Mouse (Mus musculus): Measurements from ENCODE around the gene Fam222b. TPM values are rescaled to one million over a fixed set of nuclear protein-coding genes. Genes with fewer than 3 reads are reported as not detected.

Gene Fam222b
- polyA plus RNA-seq, 1 experiment from 2014 or later: 21.8 TPM

DNA sequence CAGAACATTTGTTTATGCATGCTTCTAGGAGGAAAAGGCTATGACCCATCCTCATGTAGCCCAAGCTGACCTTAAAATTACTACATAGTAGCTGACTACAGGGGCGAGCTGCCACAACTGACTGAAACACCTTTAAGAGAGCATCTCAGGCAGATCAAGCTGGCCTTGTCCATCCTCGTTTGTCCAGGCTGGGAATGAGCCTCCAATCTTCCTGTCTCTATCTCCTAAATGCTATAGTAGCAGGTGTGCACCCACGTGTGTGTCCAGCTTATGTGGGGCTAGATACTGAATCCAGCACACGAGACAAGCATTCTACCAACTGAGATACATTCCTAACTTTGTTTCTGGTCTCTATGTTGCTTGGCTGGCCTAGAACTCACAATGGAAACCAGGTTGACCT is 19.8 kb upstream of the Fam222b start:
- H3K27me3 ChIP-seq (ENCODE audit: control insufficient read depth, insufficient read depth, low read length): no peaks in the 10 kb centered on the region
- H3K27ac ChIP-seq (replicated peaks; ENCODE audit: low read depth, low read length): no peak overlapping the region
- no peak for DNase-seq (ENCODE audit: low spot score)
- no peak for ATAC-seq (ENCODE audit: insufficient number of reproducible peaks, low FRiP score, low TSS enrichment, low read depth)
- no peak overlapping the region for H3K4me3 ChIP-seq (ENCODE audit: low read depth, low read length)
- no peaks in the 10 kb centered on the region for H3K9me3 ChIP-seq (ENCODE audit: control insufficient read depth, low read length)
- no peak overlapping the region for H3K9ac ChIP-seq (ENCODE audit: low read length)
- no peak overlapping the region for H3K4me2 ChIP-seq (ENCODE audit: low read depth, severe bottlenecking)
- WGBS: 81% methylated on average over 4 of the region's 4 CpGs
- peaks cover 13% of the 10 kb centered on the region; the same call in 1 of the 2 replicates for H3K36me3 ChIP-seq (ENCODE audit: control insufficient read depth, insufficient read depth, low read length)
- H3K4me1 ChIP-seq (ENCODE audit: control insufficient read depth, insufficient read depth, low read length): no peaks in the 10 kb centered on the region

DNA sequence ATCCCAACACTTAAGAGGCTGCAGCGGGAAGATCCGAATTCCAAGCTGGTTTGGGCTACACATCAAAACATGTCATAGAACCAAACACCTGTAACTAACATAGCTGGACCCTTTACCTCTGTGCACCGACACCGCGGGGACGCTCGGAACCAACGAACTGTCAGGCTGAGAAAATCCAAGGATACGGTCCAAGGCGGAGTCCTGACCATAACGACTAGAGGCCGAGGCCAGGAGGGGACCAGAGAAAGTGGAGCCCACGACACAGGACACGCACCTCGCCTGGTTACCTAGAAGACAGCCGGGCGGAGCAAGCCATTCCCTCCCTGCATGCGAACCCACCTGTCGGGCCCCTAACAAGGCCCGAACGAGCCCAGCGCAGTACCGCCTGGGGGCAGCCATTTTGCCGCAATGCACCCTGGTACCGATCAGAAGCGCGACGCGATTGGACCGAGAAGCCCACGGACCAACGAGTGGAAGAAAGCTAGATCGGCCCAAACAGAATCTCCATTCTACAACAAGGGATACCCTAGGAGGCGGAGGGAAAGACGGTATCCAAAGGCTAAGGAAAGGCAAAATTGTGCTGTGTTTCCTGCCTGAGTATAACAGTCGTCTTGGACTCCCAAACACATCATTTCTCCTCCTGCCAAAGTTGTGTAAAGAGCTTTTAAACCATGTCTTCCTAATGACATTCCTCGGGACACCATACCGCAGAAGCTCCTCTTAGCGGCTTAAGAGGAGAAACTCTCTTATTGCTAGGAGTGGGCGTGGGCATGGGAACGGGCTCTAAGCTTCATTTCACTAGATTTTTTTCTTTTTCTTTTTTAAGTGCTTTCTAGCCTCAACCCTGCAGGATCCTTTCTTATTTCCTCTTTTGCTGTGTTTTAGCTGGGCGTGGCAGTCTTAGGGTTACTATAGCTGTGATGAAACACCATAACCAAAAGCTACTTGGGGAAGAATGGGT is 14.2 kb upstream of the Fam222b start, which contains the start of gene Eral1:
Gene Eral1, minus strand, starts transcription at position 423 of the 961 bp plus-strand sequence.
- H3K9ac ChIP-seq (ENCODE audit: low read length): peak within 1 kb of the TSS; percentile 78
- peak; percentile 80; the same call in 1 of the 2 replicates for ATAC-seq (ENCODE audit: insufficient number of reproducible peaks, low FRiP score, low TSS enrichment, low read depth)
- H3K9me3 ChIP-seq (ENCODE audit: control insufficient read depth, low read length): no peaks in the 10 kb centered on the region
- DNase-seq (ENCODE audit: low spot score): peak; percentile 87
- H3K36me3 ChIP-seq (ENCODE audit: control insufficient read depth, insufficient read depth, low read length): peaks cover 4% of the 10 kb centered on the region; the same call in 1 of the 2 replicates
- no peaks in the 10 kb centered on the region for H3K27me3 ChIP-seq (ENCODE audit: control insufficient read depth, insufficient read depth, low read length)
- peak within 1 kb of the TSS; percentile 50 for H3K4me2 ChIP-seq (ENCODE audit: low read depth, severe bottlenecking)
- H3K4me1 ChIP-seq (ENCODE audit: control insufficient read depth, insufficient read depth, low read length): no peaks in the 10 kb centered on the region
- no peak within 1 kb of the TSS for H3K27ac ChIP-seq (replicated peaks; ENCODE audit: low read depth, low read length)
- WGBS: 2% methylated on average over 42 of the region's 42 CpGs
- H3K4me3 ChIP-seq (ENCODE audit: low read depth, low read length): peak within 1 kb of the TSS; percentile 81

DNA sequence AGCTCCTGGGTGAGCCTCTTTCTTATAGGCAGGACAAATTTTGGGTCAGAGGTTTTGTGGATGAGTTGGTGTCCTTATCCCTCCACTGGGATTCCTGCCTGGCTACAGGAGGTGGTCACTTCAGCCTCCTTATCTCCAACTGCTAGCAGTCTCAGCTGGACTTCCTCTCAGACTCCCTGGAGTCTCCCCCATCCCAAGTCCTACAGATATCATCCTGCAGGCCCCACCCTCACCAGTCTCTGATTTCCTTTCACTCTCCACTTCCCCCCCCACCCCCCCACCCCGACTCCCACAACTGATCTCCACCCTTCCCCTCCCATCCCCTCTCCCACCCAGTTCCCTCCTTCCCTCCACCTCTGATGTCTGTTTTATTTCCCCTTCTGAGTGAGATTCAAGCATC is 10.9 kb upstream of the Fam222b start:
- Histone ChIP-seq H3K27me3 (ENCODE audit: control insufficient read depth, insufficient read depth, low read length) (no peaks in the 10 kb centered on the region), H3K9ac (ENCODE audit: low read length) (no peak overlapping the region), H3K36me3 (ENCODE audit: control insufficient read depth, insufficient read depth, low read length) (no peaks in the 10 kb centered on the region), H3K4me2 (ENCODE audit: low read depth, severe bottlenecking) (no peak overlapping the region), H3K9me3 (ENCODE audit: control insufficient read depth, low read length) (no peaks in the 10 kb centered on the region), H3K4me1 (ENCODE audit: control insufficient read depth, insufficient read depth, low read length) (no peaks in the 10 kb centered on the region), H3K4me3 (ENCODE audit: low read depth, low read length) (no peak overlapping the region), H3K27ac (replicated peaks; ENCODE audit: low read depth, low read length) (no peak overlapping the region)
- WGBS: 36% methylated on average over 1 of the region's 1 CpGs
- ATAC-seq (ENCODE audit: insufficient number of reproducible peaks, low FRiP score, low TSS enrichment, low read depth): no peak
- no peak for DNase-seq (ENCODE audit: low spot score)

DNA sequence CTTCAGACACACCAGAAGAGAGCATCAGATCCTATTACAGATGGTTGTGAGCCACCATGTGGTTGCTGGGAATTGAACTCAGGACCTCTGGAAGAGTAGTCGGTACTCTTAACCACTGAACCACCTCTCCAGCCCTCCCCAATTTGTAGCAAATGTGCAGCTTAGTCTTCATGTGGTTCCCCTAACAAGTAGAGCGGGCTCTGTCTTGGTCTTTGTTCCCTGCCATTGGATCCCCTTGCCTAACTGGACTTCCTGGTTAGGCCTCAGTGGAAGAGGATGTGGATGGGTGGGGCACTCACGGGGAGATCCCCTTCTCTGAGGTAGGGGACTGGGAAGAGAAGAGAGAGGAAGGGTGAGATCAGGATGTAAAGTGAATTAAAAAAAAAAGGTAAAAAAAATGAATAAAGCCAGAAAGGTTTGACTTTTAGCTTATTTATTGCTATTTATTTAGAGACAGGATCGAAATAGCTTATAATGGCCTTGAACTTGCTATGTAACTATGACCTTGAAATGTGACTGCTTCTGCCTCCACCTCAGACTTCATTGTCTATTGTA is 7.5 kb upstream of the Fam222b start:
- H3K4me3 ChIP-seq (ENCODE audit: low read depth, low read length): no peak overlapping the region
- H3K27ac ChIP-seq (replicated peaks; ENCODE audit: low read depth, low read length): no peak overlapping the region
- ATAC-seq (ENCODE audit: insufficient number of reproducible peaks, low FRiP score, low TSS enrichment, low read depth) (no peak), DNase-seq (ENCODE audit: low spot score) (no peak)
- no peaks in the 10 kb centered on the region for H3K27me3 ChIP-seq (ENCODE audit: control insufficient read depth, insufficient read depth, low read length)
- no peaks in the 10 kb centered on the region for H3K36me3 ChIP-seq (ENCODE audit: control insufficient read depth, insufficient read depth, low read length)
- no peaks in the 10 kb centered on the region for H3K4me1 ChIP-seq (ENCODE audit: control insufficient read depth, insufficient read depth, low read length)
- no peak overlapping the region for H3K4me2 ChIP-seq (ENCODE audit: low read depth, severe bottlenecking)
- WGBS: 79% methylated on average over 4 of the region's 4 CpGs
- H3K9ac ChIP-seq (ENCODE audit: low read length): no peak overlapping the region
- H3K9me3 ChIP-seq (ENCODE audit: control insufficient read depth, low read length): no peaks in the 10 kb centered on the region

DNA sequence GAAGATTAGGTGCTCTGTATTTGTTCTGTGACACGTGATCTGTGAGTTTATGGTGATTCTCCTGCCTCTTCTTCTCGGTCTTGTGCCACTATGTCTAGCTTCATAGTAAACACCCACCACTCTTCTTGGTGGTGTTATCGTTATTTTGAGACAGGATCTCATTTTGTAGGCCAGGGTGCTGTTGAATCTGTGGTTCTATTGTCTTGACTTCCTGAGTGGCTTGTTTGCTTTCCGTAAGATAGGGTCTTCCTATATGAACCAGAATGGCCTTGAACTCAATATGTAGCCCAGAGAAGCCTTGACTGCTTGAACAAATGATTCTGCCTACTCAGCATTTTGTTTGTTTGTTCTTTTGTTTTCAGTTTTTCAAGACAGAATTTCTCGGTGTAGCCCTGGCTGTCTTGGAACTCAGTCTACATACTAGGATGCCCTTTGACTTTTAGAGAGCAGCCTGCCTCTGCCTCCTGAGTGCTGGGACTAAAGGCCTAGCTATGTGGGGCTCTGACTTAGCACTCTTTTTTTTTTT is 6.6 kb upstream of the Fam222b start:
- no peak overlapping the region for H3K27ac ChIP-seq (replicated peaks; ENCODE audit: low read depth, low read length)
- DNase-seq (ENCODE audit: low spot score) (no peak), ATAC-seq (ENCODE audit: insufficient number of reproducible peaks, low FRiP score, low TSS enrichment, low read depth) (no peak)
- no peak overlapping the region for H3K4me3 ChIP-seq (ENCODE audit: low read depth, low read length)
- no peaks in the 10 kb centered on the region for H3K4me1 ChIP-seq (ENCODE audit: control insufficient read depth, insufficient read depth, low read length)
- H3K27me3 ChIP-seq (ENCODE audit: control insufficient read depth, insufficient read depth, low read length): no peaks in the 10 kb centered on the region
- no peaks in the 10 kb centered on the region for H3K9me3 ChIP-seq (ENCODE audit: control insufficient read depth, low read length)
- H3K36me3 ChIP-seq (ENCODE audit: control insufficient read depth, insufficient read depth, low read length): no peaks in the 10 kb centered on the region
- WGBS: 88% methylated on average over 5 of the region's 5 CpGs
- no peak overlapping the region for H3K4me2 ChIP-seq (ENCODE audit: low read depth, severe bottlenecking)
- H3K9ac ChIP-seq (ENCODE audit: low read length): no peak overlapping the region

DNA sequence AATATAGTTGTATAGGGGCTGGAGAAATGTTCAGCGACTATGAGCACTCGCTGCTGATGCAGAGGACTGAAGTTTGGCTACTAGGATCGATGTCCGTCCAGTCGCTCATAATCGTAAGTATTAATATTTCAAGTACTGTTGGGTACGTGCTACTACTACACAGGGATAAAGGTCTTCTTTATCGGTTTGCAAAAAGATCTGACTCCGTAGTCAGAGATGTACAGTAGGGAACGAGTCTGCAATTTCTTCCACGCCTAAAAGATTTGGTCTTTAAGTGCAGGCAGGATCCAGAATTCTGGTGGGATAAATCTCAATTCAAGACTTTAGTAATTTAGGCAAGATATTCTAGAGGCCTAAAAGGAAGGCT is 340 bp upstream of the Fam222b start:
- no peak overlapping the region for H3K27ac ChIP-seq (replicated peaks; ENCODE audit: low read depth, low read length)
- H3K27me3 ChIP-seq (ENCODE audit: control insufficient read depth, insufficient read depth, low read length): no peaks in the 10 kb centered on the region
- peak overlapping the region; percentile 59; the same call in 1 of the 2 replicates for H3K4me2 ChIP-seq (ENCODE audit: low read depth, severe bottlenecking)
- H3K9me3 ChIP-seq (ENCODE audit: control insufficient read depth, low read length): no peaks in the 10 kb centered on the region
- ATAC-seq (ENCODE audit: insufficient number of reproducible peaks, low FRiP score, low TSS enrichment, low read depth) (no peak), DNase-seq (ENCODE audit: low spot score) (no peak)
- peak overlapping the region; percentile 89 for H3K4me3 ChIP-seq (ENCODE audit: low read depth, low read length)
- no peaks in the 10 kb centered on the region for H3K36me3 ChIP-seq (ENCODE audit: control insufficient read depth, insufficient read depth, low read length)
- H3K9ac ChIP-seq (ENCODE audit: low read length): peak overlapping the region; percentile 74
- WGBS: 53% methylated on average over 11 of the region's 11 CpGs
- peaks cover 5% of the 10 kb centered on the region for H3K4me1 ChIP-seq (ENCODE audit: control insufficient read depth, insufficient read depth, low read length)

DNA sequence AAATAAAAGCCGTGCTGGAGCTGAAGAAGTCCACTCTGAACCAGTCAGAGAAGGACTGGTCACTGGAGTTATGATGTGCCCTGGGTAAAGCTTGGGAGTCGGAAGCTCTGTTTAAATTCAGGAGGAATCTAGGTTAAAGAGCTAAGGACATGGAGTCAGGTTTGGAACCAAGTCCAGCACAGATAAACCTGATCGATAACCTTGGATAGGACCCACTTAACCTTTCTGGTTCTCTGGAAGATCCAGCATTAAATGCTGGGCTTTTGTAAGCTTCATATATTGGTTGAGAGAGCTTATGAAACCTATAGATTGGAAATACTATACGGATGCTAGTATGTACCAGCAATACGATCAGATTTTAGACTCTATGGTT is 670 bp downstream of the Fam222b start:
- peaks cover 5% of the 10 kb centered on the region for H3K4me1 ChIP-seq (ENCODE audit: control insufficient read depth, insufficient read depth, low read length)
- H3K9me3 ChIP-seq (ENCODE audit: control insufficient read depth, low read length): no peaks in the 10 kb centered on the region
- H3K9ac ChIP-seq (ENCODE audit: low read length): peak overlapping the region; percentile 74
- H3K27ac ChIP-seq (replicated peaks; ENCODE audit: low read depth, low read length): no peak overlapping the region
- ATAC-seq (ENCODE audit: insufficient number of reproducible peaks, low FRiP score, low TSS enrichment, low read depth) (no peak), DNase-seq (ENCODE audit: low spot score) (no peak)
- H3K36me3 ChIP-seq (ENCODE audit: control insufficient read depth, insufficient read depth, low read length): no peaks in the 10 kb centered on the region
- 31% methylated on average over 5 of the region's 5 CpGs for WGBS
- H3K4me3 ChIP-seq (ENCODE audit: low read depth, low read length): peak overlapping the region; percentile 89
- H3K27me3 ChIP-seq (ENCODE audit: control insufficient read depth, insufficient read depth, low read length): no peaks in the 10 kb centered on the region
- peak overlapping the region; percentile 59 for H3K4me2 ChIP-seq (ENCODE audit: low read depth, severe bottlenecking)

DNA sequence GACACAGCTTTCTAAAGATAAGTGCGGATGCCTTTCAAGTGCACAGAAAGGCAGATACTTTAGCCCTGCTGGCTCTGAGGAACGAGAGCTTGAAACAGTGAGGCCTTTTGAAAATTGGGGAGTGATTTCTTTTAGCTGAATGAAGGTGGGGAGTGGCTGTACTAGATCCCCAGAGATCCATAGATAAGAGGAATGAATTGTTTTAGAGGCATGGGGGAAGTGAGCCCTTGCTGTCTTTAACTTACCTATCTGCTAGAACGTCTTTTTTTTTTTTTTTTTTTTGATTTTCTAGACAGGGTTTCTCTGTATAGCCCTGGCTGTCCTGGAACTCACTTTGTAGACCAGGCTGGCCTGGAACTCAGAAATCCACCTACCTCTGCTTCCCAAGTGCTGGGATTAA is 2.6 kb downstream of the Fam222b start:
- H3K4me3 ChIP-seq (ENCODE audit: low read depth, low read length): no peak overlapping the region
- WGBS: 72% methylated on average over 3 of the region's 3 CpGs

More for the DNA sequence above, 2.6 kb downstream of the Fam222b start:
- ATAC-seq (ENCODE audit: insufficient number of reproducible peaks, low FRiP score, low TSS enrichment, low read depth) (no peak), DNase-seq (ENCODE audit: low spot score) (no peak)
- no peak overlapping the region for H3K4me2 ChIP-seq (ENCODE audit: low read depth, severe bottlenecking)
- H3K27me3 ChIP-seq (ENCODE audit: control insufficient read depth, insufficient read depth, low read length): no peaks in the 10 kb centered on the region
- H3K9ac ChIP-seq (ENCODE audit: low read length): no peak overlapping the region
- no peaks in the 10 kb centered on the region for H3K9me3 ChIP-seq (ENCODE audit: control insufficient read depth, low read length)
- no peaks in the 10 kb centered on the region; the same call in 1 of the 2 replicates for H3K36me3 ChIP-seq (ENCODE audit: control insufficient read depth, insufficient read depth, low read length)
- H3K27ac ChIP-seq (replicated peaks; ENCODE audit: low read depth, low read length): no peak overlapping the region
- H3K4me1 ChIP-seq (ENCODE audit: control insufficient read depth, insufficient read depth, low read length): peaks cover 5% of the 10 kb centered on the region

Data from limb, embryonic 11.5 days (tissue).